Mouse (Mus musculus) erythroblast, adult 5-6 weeks (primary cell): ENCODE results near the gene Olfr373. TPM values are rescaled to one million over a fixed set of nuclear protein-coding genes. Genes with fewer than 3 reads are reported as not detected.

Experiments used
- ATAC-seq: replicated peaks from 2 replicates; pipeline ENCODE4 v1.8.0; 2016; ENCODE audit warnings: moderate number of reproducible peaks, mild to moderate bottlenecking, moderate TSS enrichment, inconsistent platforms; ENCODE audit not compliant: poor library complexity, low FRiP score, severe bottlenecking
- total RNA-seq, 2 experiments: library from RNA; stranded (forward) in 1 of 2; stranded (reverse) in 1 of 2; fragments of 150-400 nt in 1 of 2; fragments of 200-764, 138-1000 nt in 1 of 2; gene quantifications; 2 replicates each; pipeline versions ENCODE4 v1.2.3 to v1.2.4; 2015 to 2017; ENCODE audit warnings: low replicate concordance in 2 of 2

Gene Olfr373
- total RNA-seq, 2 experiments from 2014 or later, result not detected

DNA sequence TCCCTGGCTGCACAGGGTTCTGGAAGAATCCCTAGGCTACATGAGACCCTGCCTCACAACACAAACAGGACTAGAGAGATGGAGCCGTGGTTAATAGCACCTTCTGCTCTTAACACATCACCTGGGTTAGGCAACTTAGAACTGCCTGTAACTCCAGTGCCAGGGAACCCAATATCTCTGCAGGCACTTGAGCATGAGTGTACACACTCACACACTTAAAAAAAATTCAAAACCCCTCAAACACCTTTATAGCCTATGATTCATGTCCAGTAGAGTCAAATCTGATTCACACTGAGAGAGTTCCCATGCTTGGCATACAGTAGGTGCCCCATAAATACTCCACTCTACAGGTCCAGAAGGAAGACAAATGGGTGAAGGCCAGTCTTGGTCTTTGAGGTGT lies 49.4 kb downstream of the Olfr373 start:
- ATAC-seq, result no peak

DNA sequence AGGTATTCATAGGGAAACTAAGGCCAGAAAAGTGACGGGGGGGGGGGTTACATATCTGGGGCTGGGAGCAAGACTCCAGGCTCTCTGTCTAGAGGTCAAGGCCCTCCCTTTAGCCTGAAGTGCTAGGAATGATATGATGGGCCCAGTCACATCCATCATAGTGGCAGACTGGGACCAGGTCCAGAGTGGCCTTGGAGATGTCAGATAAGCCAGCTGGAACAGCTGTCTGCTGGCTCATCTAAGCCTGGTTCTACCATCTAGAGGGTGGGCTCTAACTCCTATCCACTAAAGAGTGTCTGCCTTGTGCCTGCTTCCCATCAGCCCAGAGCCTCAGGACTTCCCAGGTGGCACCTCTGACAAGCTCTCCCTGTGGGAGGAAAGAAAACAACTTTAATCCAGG lies 49.9 kb downstream of the Olfr373 start:
- ATAC-seq, result no peak

DNA sequence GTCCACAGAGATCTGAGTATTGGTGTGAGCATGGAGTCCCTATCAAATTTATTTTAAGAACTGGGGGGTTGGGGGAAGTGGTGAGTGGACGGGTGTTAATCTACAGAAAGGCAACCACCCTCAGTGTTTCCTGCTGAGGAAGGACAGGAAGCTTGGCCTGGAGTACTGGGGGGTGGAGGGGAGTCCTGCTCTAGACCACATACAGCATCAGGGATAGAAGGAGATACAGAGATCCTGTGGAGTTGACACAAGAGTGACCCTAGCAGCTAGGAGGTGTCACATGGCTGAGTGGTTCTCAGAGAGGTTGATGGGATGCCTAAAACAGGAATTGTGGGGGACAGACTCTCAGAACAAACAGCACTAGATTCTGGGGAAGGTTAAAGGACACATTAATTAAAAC lies 50.5 kb downstream of the Olfr373 start:
- no peak for ATAC-seq

DNA sequence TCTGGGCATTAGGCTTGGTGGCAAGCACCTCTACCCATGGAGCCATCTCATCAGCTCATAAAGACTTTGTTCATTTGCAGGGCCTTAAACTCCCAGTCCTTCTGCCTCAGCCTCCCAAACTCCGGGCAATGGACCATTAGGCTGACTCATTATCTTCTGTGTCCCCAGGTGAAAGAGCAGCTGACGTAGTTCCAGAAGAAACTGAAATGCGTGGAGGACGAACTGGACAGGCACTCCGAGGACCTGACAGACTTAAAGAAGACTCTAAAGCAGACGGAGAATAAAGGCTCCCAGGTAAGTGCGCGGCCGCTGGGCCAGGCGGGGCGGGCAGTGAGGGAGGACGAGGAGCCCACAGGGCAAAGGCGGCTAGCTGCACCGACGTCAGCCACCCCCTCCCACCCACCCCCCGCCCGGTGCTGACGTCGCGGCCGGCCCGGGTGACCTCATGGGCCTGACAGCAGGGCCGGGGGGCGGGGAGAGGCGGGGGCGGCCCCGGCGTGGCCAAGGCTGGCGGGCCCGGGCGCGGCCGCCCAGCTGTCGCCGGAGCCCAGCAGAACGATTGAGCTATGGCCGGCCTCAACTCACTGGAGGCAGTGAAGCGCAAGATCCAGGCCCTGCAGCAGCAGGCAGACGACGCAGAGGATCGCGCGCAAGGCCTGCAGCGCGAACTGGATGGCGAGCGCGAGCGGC lies 51.9 kb downstream of the Olfr373 start, which contains the start of gene Tpm4:
Tpm4 (plus strand) TSS at position 220 of the 690 bp plus-strand sequence.
- ATAC-seq, result no peak

DNA sequence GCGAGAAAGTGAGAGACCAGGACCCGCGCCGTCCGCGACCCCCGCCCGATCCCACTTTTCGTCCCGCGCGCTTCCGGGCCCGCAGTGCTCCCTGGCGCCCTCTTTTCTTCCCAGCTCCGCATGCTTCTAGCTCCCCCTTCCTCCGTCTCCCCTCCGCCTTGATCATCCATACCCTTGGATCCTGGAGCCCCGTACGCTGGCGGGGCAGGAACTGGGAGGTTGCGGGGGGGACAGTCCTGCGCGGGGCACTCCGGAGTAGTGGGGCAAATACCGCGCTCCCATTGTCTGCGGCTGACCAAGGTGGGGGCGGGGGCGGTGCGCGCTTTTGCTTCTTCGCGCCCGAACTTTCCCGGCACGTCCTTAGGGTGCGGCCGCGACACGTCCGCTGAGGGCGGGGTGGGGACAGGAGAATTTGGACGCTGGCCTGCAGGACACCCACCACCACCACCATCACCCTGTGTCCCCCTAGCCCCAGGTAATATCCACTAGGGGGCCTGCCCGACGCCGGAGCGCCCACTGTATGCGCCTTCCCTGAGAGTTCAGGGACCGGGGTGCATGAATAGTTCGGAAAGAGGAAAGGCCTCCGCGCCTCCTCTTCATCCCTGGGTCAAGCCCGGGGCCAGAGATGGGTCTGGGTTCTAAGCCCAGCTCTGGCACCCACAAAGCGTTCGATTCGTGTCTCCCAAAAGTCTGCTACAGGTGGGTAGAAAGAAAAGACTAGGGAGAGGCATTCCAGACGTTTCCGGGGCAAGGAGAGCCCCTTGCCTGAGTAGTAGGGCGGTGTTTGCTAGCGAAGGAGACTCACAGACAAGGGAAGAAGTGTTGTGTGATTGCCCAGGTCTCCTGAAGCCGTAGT lies 52.7 kb downstream of the Olfr373 start:
- ATAC-seq, result no peak

DNA sequence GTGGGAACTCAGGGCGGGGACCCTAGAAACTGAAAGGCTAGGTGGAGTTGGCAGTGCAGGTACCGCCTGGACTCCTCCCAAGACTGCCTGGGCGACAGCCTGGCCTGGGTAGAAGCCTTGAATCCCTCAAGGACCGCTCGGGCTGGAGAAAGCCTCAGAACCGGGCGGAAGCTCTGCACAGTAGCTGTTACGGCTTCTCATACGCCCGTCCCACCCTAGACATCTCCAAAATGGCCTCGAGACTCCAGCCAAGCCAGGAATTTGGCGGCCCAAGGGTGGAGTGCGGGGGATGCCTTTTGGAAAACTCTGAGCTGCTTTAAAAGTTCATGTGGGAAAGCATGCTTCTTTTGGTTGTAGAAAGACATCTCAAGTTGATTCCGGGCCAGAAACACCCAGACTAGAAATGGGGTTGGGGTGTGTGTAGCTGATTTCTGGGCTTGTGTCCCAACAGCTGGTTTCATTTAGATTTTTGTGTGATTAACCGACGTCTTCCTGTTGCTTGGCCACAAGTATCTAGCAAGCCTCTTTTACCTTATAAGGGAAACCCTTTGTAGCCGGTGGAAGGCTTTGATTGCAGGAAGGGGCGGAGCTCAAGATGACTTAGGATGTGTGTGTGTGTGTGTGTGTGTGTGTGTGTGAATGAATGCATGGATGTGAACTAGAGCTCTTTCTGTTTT lies 53.5 kb downstream of the Olfr373 start:
- no peak for ATAC-seq

DNA sequence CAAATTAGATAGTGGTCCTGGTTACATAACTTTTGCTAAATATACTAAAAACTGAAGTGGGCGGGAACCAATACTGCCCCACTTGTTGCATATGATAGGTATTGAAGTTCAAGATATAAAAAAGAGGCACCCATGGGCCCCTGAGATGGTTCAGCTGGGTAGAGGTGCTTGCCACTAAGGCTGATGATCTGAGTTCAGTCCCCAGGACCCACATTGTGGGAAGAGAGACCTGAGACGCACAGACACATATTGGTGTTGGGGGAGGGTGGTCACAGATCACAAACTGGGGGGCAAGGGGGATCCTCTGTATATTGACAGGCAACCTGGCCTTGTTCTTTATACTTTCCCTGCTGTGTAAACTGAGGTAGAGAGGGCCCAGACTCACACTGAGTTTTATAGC lies 54.5 kb downstream of the Olfr373 start:
- ATAC-seq, result no peak

DNA sequence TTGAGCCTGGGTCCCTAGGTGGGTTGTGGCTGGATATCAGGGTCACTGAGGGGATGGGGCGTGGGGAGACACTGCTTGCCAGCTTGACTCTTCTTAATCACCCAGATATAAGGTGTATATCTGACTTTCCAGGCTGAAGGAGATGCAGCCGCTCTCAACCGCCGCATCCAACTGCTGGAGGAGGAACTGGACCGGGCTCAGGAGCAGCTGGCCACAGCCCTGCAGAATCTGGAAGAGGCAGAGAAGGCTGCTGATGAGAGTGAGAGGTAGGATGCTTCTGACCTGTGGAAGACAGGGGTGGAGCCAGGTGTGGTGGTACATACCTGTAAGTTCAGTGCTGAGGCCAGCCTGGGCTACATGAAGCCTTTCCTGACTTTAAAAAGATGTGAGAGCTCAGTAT lies 55.5 kb downstream of the Olfr373 start:
- no peak for ATAC-seq

DNA sequence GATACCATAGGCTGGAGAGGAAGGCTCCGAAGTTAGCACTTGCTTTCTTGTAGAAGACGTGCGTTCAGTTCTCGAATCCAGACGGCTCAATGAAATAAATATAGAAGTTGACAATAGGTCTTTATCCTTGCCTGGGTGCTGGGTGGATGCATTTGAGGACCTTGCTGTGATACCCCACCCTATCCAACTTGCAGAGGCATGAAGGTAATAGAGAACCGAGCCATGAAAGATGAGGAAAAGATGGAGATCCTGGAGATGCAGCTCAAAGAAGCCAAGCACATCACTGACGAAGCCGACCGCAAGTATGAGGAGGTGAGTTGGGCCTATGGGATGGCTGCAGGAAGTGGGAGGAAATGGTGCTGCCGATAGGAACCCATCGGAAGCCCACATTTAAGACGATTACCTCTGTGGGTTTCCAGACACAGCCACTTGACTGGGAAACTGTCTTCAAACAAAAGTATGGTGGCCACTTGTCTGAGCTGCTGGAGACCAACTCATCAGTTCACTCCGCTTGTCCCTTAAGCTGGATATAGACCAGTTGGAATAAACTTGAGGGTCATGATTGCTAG lies 60.4 kb downstream of the Olfr373 start:
- no peak for ATAC-seq

DNA sequence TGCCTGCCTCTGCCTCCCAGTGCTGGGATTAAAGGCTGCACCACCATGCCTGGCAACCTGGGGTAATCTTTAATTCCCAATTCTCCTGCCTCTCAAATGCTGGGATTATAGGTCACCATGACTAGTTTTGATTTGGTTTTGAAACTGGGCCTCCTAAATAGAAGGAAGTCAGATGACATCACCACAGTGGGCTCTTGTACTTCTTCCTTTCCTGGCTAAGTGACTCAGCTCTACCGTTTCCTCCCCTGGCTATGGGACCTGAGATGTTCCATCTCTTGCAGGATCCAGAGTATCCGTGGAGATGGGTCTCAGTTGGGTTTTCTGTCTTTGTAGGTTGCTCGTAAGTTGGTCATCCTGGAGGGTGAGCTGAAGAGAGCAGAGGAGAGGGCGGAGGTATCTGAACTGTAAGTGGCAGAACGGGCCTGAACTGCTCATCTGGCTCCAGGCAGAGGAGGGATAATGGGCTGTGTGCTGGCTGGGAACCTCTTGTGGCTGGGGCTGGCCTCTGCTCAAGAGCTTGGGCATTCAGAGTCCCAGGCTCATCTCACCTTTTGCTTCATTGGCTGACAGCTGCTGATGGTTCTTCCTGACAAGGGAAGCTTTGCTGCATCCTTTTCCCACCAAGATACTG lies 61.5 kb downstream of the Olfr373 start:
- no peak for ATAC-seq

DNA sequence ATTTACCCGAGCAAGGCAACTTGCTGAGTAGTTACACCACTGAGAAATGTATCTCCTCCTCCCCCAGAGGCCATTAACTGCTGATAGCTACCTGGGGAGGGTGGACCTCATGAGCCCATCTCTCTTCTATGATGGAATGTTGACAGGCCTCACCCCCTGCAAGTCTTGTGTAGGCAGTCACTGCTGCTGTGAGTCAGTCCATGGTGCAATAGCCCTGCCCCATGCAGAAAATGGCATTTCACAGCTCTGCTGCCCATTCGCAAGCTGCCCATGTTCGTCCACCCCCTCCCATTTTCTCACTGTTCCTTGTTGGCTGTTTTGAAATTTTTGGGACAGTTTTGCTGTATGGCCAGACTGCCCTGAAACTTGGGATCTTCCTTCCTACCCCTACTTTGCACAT lies 62.5 kb downstream of the Olfr373 start:
- ATAC-seq, result no peak

DNA sequence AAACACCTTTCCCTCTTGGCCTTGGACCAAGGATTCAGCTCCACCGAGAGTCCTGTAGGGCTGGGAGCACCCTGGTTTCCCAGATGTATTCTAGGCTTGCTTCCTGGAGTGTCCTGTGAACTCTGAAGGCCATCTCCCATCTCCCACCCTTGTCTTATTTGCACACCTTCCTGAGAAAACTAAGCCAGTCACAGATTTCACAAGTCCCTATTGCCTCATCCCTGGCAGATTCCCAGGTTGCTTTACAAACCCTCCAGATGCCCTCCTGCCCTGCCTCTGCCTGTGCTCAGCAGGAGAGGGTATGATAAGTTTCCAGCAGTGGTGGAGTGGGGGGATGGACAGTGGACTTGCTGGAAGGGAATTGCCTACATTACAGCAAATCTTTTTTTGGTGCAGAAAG lies 63.1 kb downstream of the Olfr373 start:
- no peak for ATAC-seq

DNA sequence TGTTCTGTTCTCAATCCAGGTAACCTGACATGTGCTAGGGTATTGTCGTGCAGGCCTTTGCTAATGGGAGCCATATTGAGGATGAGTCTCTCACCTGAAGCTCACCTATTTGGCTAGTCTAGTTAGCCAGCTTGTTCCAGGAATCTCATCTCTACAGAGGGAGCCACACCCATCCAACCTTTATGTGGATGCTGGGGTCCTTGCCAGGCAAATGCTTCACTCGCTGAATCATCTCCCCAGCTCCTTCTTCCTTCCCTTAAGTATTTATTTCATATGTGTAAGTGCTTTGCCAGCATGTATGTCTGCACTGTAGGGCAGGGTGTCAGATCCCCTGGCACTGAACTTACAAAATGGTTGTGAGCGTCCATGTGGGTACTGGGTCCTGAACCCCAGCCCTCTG lies 63.6 kb downstream of the Olfr373 start:
- ATAC-seq, result no peak

DNA sequence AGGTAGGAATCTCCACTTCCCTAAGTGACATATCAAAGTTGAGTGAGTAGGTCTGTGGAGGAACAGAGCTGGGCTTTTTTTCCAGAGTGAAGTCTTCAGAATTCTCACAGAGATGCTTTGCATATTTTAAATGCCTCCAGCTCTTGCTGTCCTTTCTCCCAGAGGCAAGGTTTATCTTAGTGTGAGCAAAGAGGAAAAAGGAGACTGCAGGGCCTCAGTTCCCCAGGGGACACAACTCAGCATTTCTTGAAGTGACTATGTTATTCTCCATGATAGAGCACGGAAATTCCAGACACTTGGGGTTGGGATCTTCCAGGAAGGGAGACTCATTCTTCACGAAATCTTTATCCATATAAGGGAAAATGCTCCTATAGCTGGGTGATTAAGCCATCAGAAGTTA lies 64.3 kb downstream of the Olfr373 start:
- ATAC-seq, result no peak

DNA sequence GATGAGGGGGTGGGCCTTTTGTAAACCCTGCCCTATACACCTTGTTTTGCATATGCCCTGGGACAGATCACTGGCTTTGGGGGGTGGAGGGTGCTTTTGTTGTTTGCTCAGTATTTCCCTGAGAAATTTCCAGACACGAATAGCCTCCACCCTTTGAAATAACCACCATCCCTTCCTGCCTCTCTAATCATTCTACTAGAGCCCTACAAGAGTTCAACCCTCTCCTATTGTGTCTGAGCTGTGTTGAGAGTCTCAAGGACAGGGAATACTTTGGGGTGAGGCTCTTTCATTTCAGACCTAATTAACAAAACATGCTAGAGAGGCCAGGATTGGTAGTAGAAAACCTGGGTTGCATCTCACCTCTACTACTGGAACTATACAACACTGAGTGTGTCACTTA lies 66.1 kb downstream of the Olfr373 start:
- no peak for ATAC-seq

DNA sequence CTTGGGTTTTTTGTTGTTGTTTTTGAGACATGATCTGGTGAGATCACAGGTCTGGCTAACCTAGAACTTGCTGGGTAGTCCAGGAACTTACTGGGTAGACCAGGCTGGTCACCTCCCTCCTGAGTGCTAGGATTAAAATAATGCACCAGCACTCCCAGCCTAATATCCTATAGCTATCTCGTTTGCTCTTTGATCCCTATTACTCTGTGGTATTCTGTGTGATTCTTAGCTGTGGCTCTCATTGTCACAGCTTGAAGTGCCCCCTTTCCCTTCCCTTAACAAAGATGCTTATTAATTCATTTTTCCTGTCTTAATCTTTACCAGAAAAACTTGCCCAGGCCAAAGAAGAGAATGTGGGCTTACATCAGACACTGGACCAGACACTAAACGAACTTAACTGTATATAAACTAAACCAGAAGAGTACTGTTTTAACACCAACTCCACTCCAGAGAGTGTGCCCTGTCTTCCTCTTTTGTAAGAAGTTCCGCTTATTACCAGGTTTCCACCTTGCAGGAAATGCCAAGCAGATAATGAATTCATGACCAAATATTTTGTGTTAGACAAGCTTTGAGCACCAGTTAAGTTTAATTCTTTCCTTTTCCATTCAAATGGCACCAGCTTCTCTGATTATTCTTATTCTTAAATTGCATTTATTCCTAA lies 68.6 kb downstream of the Olfr373 start:
- no peak for ATAC-seq
